Mouse (Mus musculus) lung, embryonic 16.5 days (tissue): ENCODE measurements around the gene Klk5. TPM values are rescaled to one million over a fixed set of nuclear protein-coding genes. Genes with fewer than 3 reads are reported as not detected.
A peak's percentile ranks its signal among the peaks of the same experiment; 100 is the strongest.

Source experiments
- ATAC-seq: fragments of 200-750 bp; cut with Nextera tagmentation; 2 replicates; pipeline ENCODE4 v1.8.0; 2017; ENCODE audit warnings: low read depth, mild to moderate bottlenecking, moderate library complexity
- H3K27ac ChIP-seq: fragments of 300-500 bp; sonication (generic); 2 replicates; pipeline ENCODE4 v1.5.1; 2014; ENCODE audit warnings: mild to moderate bottlenecking, control low read depth, low read length
- H3K27me3 ChIP-seq: fragments of 300-500 bp; sonication (generic); 2 replicates; pipeline ENCODE4 v1.6.1; 2014; ENCODE audit warnings: low read depth, low read length, mixed read lengths; ENCODE audit not compliant: control insufficient read depth, insufficient read depth
- H3K36me3 ChIP-seq: fragments of 300-500 bp; sonication (generic); 2 replicates; pipeline ENCODE4 v1.6.1; 2014; ENCODE audit warnings: low read length; ENCODE audit not compliant: control insufficient read depth, insufficient read depth
- H3K4me1 ChIP-seq: fragments of 300-500 bp; sonication (generic); replicated peaks from 2 replicates; pipeline ENCODE4 v1.6.1; 2014; ENCODE audit warnings: low read length, mixed read lengths; ENCODE audit not compliant: control insufficient read depth, insufficient read depth
- H3K4me2 ChIP-seq: fragments of 300-500 bp; sonication (generic); 2 replicates; pipeline ENCODE4 v1.6.1; 2014; ENCODE audit warnings: low read depth, low read length, control low read depth
- H3K4me3 ChIP-seq: fragments of 300-500 bp; sonication (generic); 2 replicates; pipeline ENCODE4 v1.5.1; 2014; ENCODE audit warnings: mild to moderate bottlenecking, low read length, control low read depth
- H3K9ac ChIP-seq: fragments of 300-500 bp; sonication (generic); 2 replicates; pipeline ENCODE4 v1.6.1; 2014; ENCODE audit warnings: low read length, control low read depth
- H3K9me3 ChIP-seq: fragments of 300-500 bp; sonication (generic); 2 replicates; pipeline ENCODE4 v1.6.1; 2016; ENCODE audit warnings: low read length; ENCODE audit not compliant: control insufficient read depth
- WGBS: fragments of 180-500 bp; shearing (Covaris S2); extraction: QIAGEN DNeasy Blood & Tissue Kit; methylation state at CpG from one replicate; pipeline ENCODE4 v1.1.7; 2014; 5-methylcytosine and 5-hydroxymethylcytosine counted together
- polyA plus RNA-seq: library from polyadenylated mRNA; unstranded; fragments of >200 nt; fragmentation: Nextera tagmentation; extraction: Ambion mirVana; gene quantifications from 2 replicates; pipeline ENCODE4 v1.2.1, GENCODE M21; 2015

The Klk5 gene
- polyA plus RNA-seq, 1 experiment from 2014 or later, result not detected

GRCm38 (mm10) chr7:43883547-43883946, 41.8 kb downstream of the Klk5 start:
- H3K4me3 ChIP-seq, result no peak overlapping the region
- H3K27ac ChIP-seq, result no peak overlapping the region
- no peak overlapping the region for H3K9ac ChIP-seq
- no peaks in the 10 kb centered on the region for H3K9me3 ChIP-seq
- H3K36me3 ChIP-seq, result no peaks in the 10 kb centered on the region
- ATAC-seq, result peak; percentile 61
- 9% methylated on average over 14 of the region's 14 CpGs for WGBS
- H3K4me1 ChIP-seq, result no peaks in the 10 kb centered on the region
- no peaks in the 10 kb centered on the region for H3K27me3 ChIP-seq
- no peak overlapping the region; the same call in 1 of the 2 replicates for H3K4me2 ChIP-seq

DNA sequence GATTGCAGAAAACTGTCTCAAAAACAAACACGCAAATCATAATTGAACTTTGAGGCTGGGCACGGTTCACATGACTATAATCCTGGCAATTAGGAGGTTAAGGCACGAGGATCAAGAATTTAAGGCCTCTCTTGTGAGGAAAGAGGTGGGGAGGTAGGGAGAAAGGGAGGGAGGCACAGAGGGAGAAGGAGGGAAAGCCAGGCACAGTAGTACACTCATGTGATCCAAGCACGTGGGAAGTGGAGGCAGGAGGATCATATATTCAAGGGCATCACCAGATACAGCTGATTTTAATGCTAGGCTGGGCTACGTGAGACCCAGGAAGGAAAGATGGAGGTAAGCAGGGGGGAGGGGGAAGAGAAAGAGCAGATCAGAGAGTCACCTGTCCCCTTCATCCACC, 49.6 kb downstream of the Klk5 start:
- H3K27me3 ChIP-seq, result no peaks in the 10 kb centered on the region
- ATAC-seq, result no peak
- 51% methylated on average over 5 of the region's 5 CpGs for WGBS
- no peak overlapping the region for H3K4me2 ChIP-seq
- no peaks in the 10 kb centered on the region for H3K36me3 ChIP-seq
- no peaks in the 10 kb centered on the region for H3K9me3 ChIP-seq
- no peak overlapping the region for H3K27ac ChIP-seq
- no peaks in the 10 kb centered on the region for H3K4me1 ChIP-seq
- no peak overlapping the region for H3K9ac ChIP-seq
- no peak overlapping the region for H3K4me3 ChIP-seq

- no peaks in the 10 kb centered on the region for H3K4me1 ChIP-seq
- no peaks in the 10 kb centered on the region for H3K27me3 ChIP-seq
- no peak overlapping the region for H3K4me3 ChIP-seq
- H3K9me3 ChIP-seq, result no peaks in the 10 kb centered on the region
- no peak overlapping the region for H3K9ac ChIP-seq
- H3K36me3 ChIP-seq, result no peaks in the 10 kb centered on the region
- 30% methylated on average over 3 of the region's 3 CpGs for WGBS
- H3K4me2 ChIP-seq, result no peak overlapping the region
- ATAC-seq, result no peak
- no peak overlapping the region for H3K27ac ChIP-seq
These were observed 50.0 kb downstream of the Klk5 start for GRCm38 (mm10) chr7:43891788-43892187.

DNA sequence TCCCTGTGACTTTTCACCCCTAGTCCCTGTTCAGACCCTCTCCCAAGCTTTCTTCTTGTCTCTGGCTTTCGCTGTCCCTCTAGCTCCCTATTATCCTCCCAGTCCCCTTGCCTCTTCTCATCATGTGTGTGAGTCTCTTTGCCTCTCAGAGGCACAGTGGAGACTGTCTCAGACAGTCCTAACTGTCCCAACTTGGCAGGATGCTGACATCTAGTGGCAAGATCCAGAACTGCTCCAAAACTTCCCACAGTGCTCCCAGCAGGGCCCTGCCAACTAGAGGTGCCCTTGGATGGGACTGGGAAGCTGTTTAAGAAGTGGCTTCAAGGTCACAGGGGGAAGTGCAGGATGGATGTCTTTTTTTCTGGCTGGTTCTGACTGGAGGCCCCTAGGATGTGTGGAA, 53.1 kb downstream of the Klk5 start:
- Histone ChIP-seq H3K27ac (no peak overlapping the region), H3K4me2 (no peak overlapping the region), H3K36me3 (no peaks in the 10 kb centered on the region), H3K9ac (no peak overlapping the region), H3K4me3 (no peak overlapping the region), H3K27me3 (no peaks in the 10 kb centered on the region), H3K4me1 (no peaks in the 10 kb centered on the region), H3K9me3 (no peaks in the 10 kb centered on the region)
- 8% methylated on average over 1 of the region's 1 CpGs for WGBS
- peak; percentile 89 for ATAC-seq

Other genes starting within 250 kb of the Klk5 start
- 0.41 and 0.80 TPM in 2 replicates for gene Zfp819, start 234.8 kb upstream of the Klk5 start, polyA plus RNA-seq
- not detected in 2 replicates for gene Ceacam18, start 207.3 kb upstream of the Klk5 start, polyA plus RNA-seq
- 1.2 and 2.2 TPM in 2 replicates for gene Siglece, start 181.8 kb upstream of the Klk5 start, polyA plus RNA-seq
- 13.0 and 13.1 TPM in 2 replicates for gene Ctu1, start 170.0 kb upstream of the Klk5 start, polyA plus RNA-seq
- gene Klk14, start 151.6 kb upstream of the Klk5 start, polyA plus RNA-seq, result not detected in 2 replicates
- 3.9 and 5.5 TPM in 2 replicates for gene Klk13, start 129.4 kb upstream of the Klk5 start, polyA plus RNA-seq
- not detected in 2 replicates for gene Klk12, start 73.1 kb upstream of the Klk5 start, polyA plus RNA-seq
- 0.41 and 0.75 TPM in 2 replicates for gene Klk11, start 67.4 kb upstream of the Klk5 start, polyA plus RNA-seq
- 4.6 and 6.4 TPM in 2 replicates for gene Klk10, start 60.9 kb upstream of the Klk5 start, polyA plus RNA-seq
- 0.14 and 0.33 TPM in 2 replicates for gene Klk9, start 50.1 kb upstream of the Klk5 start, polyA plus RNA-seq
- gene Klk8, start 44.4 kb upstream of the Klk5 start, polyA plus RNA-seq, result 24.2 TPM in 2 replicates
- gene Klk7, start 30.7 kb upstream of the Klk5 start, polyA plus RNA-seq, result not detected in 2 replicates
- gene Klk6, start 17.5 kb upstream of the Klk5 start, polyA plus RNA-seq, result not detected in 2 replicates
- not detected in 2 replicates for gene Klk4, start 39.2 kb downstream of the Klk5 start, polyA plus RNA-seq
- not detected in 2 replicates for gene Klk15, start 91.8 kb downstream of the Klk5 start, polyA plus RNA-seq
- gene Klk1b8, start 108.7 kb downstream of the Klk5 start, polyA plus RNA-seq, result not detected in 2 replicates
- not detected in 2 replicates for gene Klk1b1, start 124.8 kb downstream of the Klk5 start, polyA plus RNA-seq
- gene Klk1b9, start 134.1 kb downstream of the Klk5 start, polyA plus RNA-seq, result not detected in 2 replicates
- gene Klk1b11, start 153.9 kb downstream of the Klk5 start, polyA plus RNA-seq, result not detected in 2 replicates
- gene Klk1b26, start 170.2 kb downstream of the Klk5 start, polyA plus RNA-seq, result not detected in 2 replicates
- gene Klk1b27, start 210.3 kb downstream of the Klk5 start, polyA plus RNA-seq, result not detected in 2 replicates